Mouse (Mus musculus): Measurements from ENCODE around the gene Ptpro. TPM values are rescaled to one million over a fixed set of nuclear protein-coding genes. Genes with fewer than 3 reads are reported as not detected.
A peak's percentile ranks its signal among the peaks of the same experiment; 100 is the strongest.

The Ptpro gene
- polyA plus RNA-seq, 1 experiment from 2014 or later, result 0.87 TPM

DNA sequence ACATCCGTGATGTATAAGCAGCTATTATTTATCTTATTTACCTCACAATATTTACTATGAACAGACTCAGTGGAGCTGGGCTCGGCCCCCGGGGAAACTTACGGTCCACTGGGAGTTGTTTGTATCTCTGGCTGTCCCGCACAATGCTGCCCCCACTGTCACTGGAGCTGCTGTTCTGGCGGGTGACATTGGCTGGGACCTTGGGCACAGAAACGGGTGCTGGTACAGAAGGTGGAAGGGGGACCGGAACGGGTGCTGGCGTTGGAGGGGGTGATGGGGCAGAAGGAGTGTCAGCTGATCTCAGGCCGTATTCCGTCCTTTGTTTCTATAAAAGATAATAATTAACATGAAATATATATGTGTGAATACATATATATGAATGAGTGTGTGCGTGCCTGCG lies 238.0 kb downstream of the Ptpro start:
- no peaks in the 10 kb centered on the region for H3K9me3 ChIP-seq (ENCODE audit: control insufficient read depth)
- no peak for ATAC-seq
- 82% methylated on average over 14 of the region's 14 CpGs for WGBS
- no peak overlapping the region for H3K4me3 ChIP-seq (ENCODE audit: low read depth, low read length)
- no peak for TF ChIP-seq CTCF (IDR thresholded peaks at IDR 0.05; ENCODE audit: low read depth)
- H3K4me1 ChIP-seq (replicated peaks; ENCODE audit: control insufficient read depth, insufficient read depth, low read length), result no peaks in the 10 kb centered on the region; the same call in 1 of the 2 replicates
- no peak overlapping the region for H3K27ac ChIP-seq (ENCODE audit: low read depth, low read length)
- no peak overlapping the region for H3K4me2 ChIP-seq (replicated peaks; ENCODE audit: low read depth)
- H3K27me3 ChIP-seq (replicated peaks; ENCODE audit: control insufficient read depth, insufficient read depth, low read length), result no peaks in the 10 kb centered on the region
- no peak overlapping the region for H3K9ac ChIP-seq (ENCODE audit: low read depth, low read length)
- H3K36me3 ChIP-seq (ENCODE audit: control insufficient read depth, insufficient read depth), result peaks cover 54% of the 10 kb centered on the region

DNA sequence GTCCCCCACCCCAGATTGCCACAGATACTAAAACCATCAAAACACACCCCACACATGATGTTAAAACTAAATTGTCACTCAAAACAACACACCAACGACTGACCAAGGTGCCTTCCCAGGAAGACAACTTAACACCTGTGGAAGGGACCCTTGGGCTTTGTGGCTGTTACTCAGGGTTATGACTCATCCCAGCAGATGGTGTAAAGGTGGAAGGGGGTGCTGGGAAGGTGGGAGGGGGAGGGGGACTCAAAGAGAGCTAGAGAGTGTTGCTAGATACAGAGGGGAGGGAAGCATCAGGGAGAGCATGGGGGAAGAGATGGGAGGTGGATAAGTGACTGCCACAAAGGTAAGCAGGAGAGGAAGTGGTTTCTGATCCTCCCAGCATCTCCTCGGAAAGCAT lies 239.5 kb downstream of the Ptpro start:
- ATAC-seq, result no peak
- Histone ChIP-seq H3K27me3 (replicated peaks; ENCODE audit: control insufficient read depth, insufficient read depth, low read length) (no peaks in the 10 kb centered on the region), H3K4me1 (replicated peaks; ENCODE audit: control insufficient read depth, insufficient read depth, low read length) (peaks cover 3% of the 10 kb centered on the region; the same call in 1 of the 2 replicates), H3K27ac (ENCODE audit: low read depth, low read length) (no peak overlapping the region), H3K9ac (ENCODE audit: low read depth, low read length) (no peak overlapping the region), H3K4me3 (ENCODE audit: low read depth, low read length) (no peak overlapping the region), H3K4me2 (replicated peaks; ENCODE audit: low read depth) (no peak overlapping the region), H3K9me3 (ENCODE audit: control insufficient read depth) (no peaks in the 10 kb centered on the region), H3K36me3 (ENCODE audit: control insufficient read depth, insufficient read depth) (peaks cover 56% of the 10 kb centered on the region)
- 60% methylated on average over 2 of the region's 2 CpGs for WGBS
- TF ChIP-seq CTCF (IDR thresholded peaks at IDR 0.05; ENCODE audit: low read depth), result no peak

DNA sequence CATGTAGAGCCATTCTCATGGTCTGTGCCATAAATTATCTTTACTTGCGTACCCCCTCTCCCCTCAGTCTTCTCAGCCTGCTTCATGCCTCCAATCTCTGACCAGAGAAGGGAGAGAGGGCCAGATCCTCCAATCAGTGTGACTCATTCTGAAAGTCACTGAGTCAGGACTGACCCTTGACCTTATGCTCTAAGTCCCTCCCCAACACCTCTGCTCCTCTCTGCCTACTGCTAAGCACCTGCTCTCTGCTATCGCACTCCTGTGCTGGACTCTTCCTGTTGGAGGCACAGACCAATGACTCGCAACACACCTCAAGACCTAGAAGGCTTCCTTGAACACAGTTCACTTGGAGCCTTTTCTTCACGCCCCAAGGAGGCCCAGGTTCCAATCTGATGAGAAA lies 240.5 kb downstream of the Ptpro start:
- no peaks in the 10 kb centered on the region for H3K27me3 ChIP-seq (replicated peaks; ENCODE audit: control insufficient read depth, insufficient read depth, low read length)
- no peak for TF ChIP-seq CTCF (IDR thresholded peaks at IDR 0.05; ENCODE audit: low read depth)
- H3K27ac ChIP-seq (ENCODE audit: low read depth, low read length), result no peak overlapping the region; the same call in 1 of the 2 replicates
- H3K36me3 ChIP-seq (ENCODE audit: control insufficient read depth, insufficient read depth), result peaks cover 60% of the 10 kb centered on the region
- no peak overlapping the region for H3K9ac ChIP-seq (ENCODE audit: low read depth, low read length)
- WGBS, result 61% methylated on average over 4 of the region's 4 CpGs
- no peaks in the 10 kb centered on the region for H3K9me3 ChIP-seq (ENCODE audit: control insufficient read depth)
- H3K4me2 ChIP-seq (replicated peaks; ENCODE audit: low read depth), result no peak overlapping the region
- H3K4me1 ChIP-seq (replicated peaks; ENCODE audit: control insufficient read depth, insufficient read depth, low read length), result peaks cover 3% of the 10 kb centered on the region; the same call in 1 of the 2 replicates
- ATAC-seq, result peak; percentile 80
- no peak overlapping the region for H3K4me3 ChIP-seq (ENCODE audit: low read depth, low read length)

DNA sequence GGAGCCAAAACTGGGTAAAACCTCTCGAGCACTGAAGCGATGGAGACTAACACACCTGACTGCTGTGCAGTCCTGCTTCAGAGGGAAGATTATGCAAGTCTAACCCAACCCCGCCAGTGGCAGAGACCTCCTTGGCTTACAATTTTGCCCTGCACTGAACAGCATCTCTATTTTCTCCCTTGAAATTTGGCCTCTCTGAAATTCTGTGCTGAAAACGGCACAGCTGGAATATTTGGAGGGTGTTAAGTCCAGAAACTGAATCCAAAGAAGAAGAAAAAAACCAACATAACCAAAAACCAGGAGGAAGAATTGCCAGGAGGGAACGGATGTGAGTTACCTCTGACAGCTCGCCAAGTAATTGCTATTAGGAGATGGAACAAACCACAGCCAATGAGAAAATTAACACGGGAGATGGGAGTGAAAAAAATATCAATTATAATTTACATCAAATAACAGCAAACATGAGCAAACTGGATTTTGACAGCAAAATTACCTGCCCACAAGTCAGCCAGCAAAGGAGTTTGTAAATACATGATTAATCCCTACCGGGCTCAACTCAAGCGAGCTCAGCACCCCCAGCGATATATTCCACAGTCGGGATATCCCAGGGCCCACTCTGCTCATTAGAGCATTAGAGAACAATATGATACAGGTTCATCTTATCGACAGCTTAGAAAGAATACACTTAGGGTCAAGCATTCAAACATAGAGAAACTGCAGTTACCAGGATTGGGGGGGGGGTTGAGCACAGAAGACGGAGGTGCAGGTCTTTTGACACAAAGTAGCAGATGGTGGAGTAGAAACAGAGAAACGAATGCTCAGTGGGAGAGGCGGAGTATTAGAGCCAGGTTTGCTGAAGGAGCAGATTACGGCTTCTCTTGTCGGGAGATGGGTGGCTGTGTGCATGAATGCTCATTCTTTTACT lies 241.4 kb downstream of the Ptpro start:
- H3K9ac ChIP-seq (ENCODE audit: low read depth, low read length), result no peak overlapping the region
- H3K4me1 ChIP-seq (replicated peaks; ENCODE audit: control insufficient read depth, insufficient read depth, low read length), result peaks cover 3% of the 10 kb centered on the region; the same call in 1 of the 2 replicates
- no peaks in the 10 kb centered on the region for H3K27me3 ChIP-seq (replicated peaks; ENCODE audit: control insufficient read depth, insufficient read depth, low read length)
- H3K36me3 ChIP-seq (ENCODE audit: control insufficient read depth, insufficient read depth), result peaks cover 63% of the 10 kb centered on the region
- no peak overlapping the region for H3K4me2 ChIP-seq (replicated peaks; ENCODE audit: low read depth)
- H3K27ac ChIP-seq (ENCODE audit: low read depth, low read length), result no peak overlapping the region
- ATAC-seq, result no peak
- 87% methylated on average over 17 of the region's 17 CpGs for WGBS
- no peaks in the 10 kb centered on the region for H3K9me3 ChIP-seq (ENCODE audit: control insufficient read depth)
- no peak for TF ChIP-seq CTCF (IDR thresholded peaks at IDR 0.05; ENCODE audit: low read depth)
- H3K4me3 ChIP-seq (ENCODE audit: low read depth, low read length), result no peak overlapping the region

DNA sequence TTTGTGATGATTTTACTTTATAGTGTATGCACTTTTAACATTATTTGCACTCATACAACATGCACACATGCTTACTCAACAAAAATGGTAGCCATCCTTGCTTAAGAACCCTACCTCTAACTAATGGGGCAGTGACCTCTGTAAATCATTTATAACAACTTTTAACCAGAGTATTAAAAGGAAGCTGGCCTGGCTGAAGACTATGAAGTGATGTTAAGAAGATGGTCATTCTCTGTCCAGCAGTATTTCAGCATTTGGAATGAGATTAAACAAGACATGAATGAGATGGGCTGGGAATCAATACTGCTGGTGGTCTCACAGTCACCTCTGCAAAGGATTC lies 242.0 kb downstream of the Ptpro start:
- no peak overlapping the region for H3K27ac ChIP-seq (ENCODE audit: low read depth, low read length)
- H3K4me2 ChIP-seq (replicated peaks; ENCODE audit: low read depth), result no peak overlapping the region
- H3K4me1 ChIP-seq (replicated peaks; ENCODE audit: control insufficient read depth, insufficient read depth, low read length), result peaks cover 3% of the 10 kb centered on the region; the same call in 1 of the 2 replicates
- no peak for ATAC-seq
- no peak overlapping the region for H3K4me3 ChIP-seq (ENCODE audit: low read depth, low read length)
- no peaks in the 10 kb centered on the region for H3K27me3 ChIP-seq (replicated peaks; ENCODE audit: control insufficient read depth, insufficient read depth, low read length)
- no peak overlapping the region for H3K9ac ChIP-seq (ENCODE audit: low read depth, low read length)
- TF ChIP-seq CTCF (IDR thresholded peaks at IDR 0.05; ENCODE audit: low read depth), result no peak
- peaks cover 63% of the 10 kb centered on the region for H3K36me3 ChIP-seq (ENCODE audit: control insufficient read depth, insufficient read depth)
- no peaks in the 10 kb centered on the region for H3K9me3 ChIP-seq (ENCODE audit: control insufficient read depth)

DNA sequence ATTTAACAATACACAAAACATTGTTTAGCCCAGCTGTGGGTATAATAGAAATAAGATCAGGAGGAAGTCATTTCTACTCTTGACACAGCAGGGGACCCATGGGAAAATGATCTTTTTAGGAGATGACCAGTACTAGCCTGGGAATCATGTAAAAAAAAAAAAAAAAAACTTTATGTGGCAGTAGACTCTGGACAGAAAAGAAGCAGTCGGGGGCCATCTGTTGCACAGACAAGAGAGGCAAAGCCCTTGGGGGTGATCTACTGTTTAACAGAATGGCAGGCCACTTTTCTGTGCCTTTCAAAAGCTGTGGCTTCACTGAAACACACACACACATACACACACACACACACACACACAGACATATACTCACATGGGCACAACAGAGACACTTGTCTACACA lies 242.7 kb downstream of the Ptpro start:
- WGBS, result 84% methylated on average over 1 of the region's 1 CpGs
- no peak overlapping the region for H3K27ac ChIP-seq (ENCODE audit: low read depth, low read length)

More for the DNA sequence above, 242.7 kb downstream of the Ptpro start:
- Histone ChIP-seq H3K36me3 (ENCODE audit: control insufficient read depth, insufficient read depth) (peaks cover 61% of the 10 kb centered on the region), H3K9ac (ENCODE audit: low read depth, low read length) (no peak overlapping the region), H3K4me2 (replicated peaks; ENCODE audit: low read depth) (no peak overlapping the region), H3K9me3 (ENCODE audit: control insufficient read depth) (no peaks in the 10 kb centered on the region), H3K4me1 (replicated peaks; ENCODE audit: control insufficient read depth, insufficient read depth, low read length) (peaks cover 3% of the 10 kb centered on the region; the same call in 1 of the 2 replicates), H3K4me3 (ENCODE audit: low read depth, low read length) (no peak overlapping the region), H3K27me3 (replicated peaks; ENCODE audit: control insufficient read depth, insufficient read depth, low read length) (no peaks in the 10 kb centered on the region)
- ATAC-seq, result no peak
- no peak for TF ChIP-seq CTCF (IDR thresholded peaks at IDR 0.05; ENCODE audit: low read depth)

All from intestine, postnatal 0 days (tissue).